Mouse (Mus musculus): Measurements from ENCODE around the gene Gm10073.
"Not testable (repeated sequence)": the region's sequence is repeated elsewhere in the genome, so short reads cannot be mapped to it uniquely, and the experiment has no call there.

Gene Gm10073

GRCm38 (mm10) chr8:106599265-106599979 lies 26.2 kb upstream of the Gm10073 start:
- no peak for DNase-seq (ENCODE audit: low read depth, low spot score)

- DNase-seq (ENCODE audit: low read depth, low spot score): no peak
These were observed 23.8 kb upstream of the Gm10073 start for GRCm38 (mm10) chr8:106597067-106597466.

GRCm38 (mm10) chr8:106595623-106596022 lies 22.4 kb upstream of the Gm10073 start:
- not testable (repeated sequence) for DNase-seq (ENCODE audit: low read depth, low spot score)

GRCm38 (mm10) chr8:106592458-106592857 lies 19.2 kb upstream of the Gm10073 start:
- DNase-seq (ENCODE audit: low read depth, low spot score): no peak

GRCm38 (mm10) chr8:106588443-106589431 lies 15.5 kb upstream of the Gm10073 start:
- no peak for DNase-seq (ENCODE audit: low read depth, low spot score)

GRCm38 (mm10) chr8:106586896-106587295 lies 13.6 kb upstream of the Gm10073 start:
- no peak for DNase-seq (ENCODE audit: low read depth, low spot score)

- no peak for DNase-seq (ENCODE audit: low read depth, low spot score)
These were observed 12.4 kb upstream of the Gm10073 start for GRCm38 (mm10) chr8:106585671-106586037.

GRCm38 (mm10) chr8:106584942-106585670 lies 11.8 kb upstream of the Gm10073 start:
- DNase-seq (ENCODE audit: low read depth, low spot score): no peak

GRCm38 (mm10) chr8:106581344-106582088 lies 8.3 kb upstream of the Gm10073 start:
- no peak for DNase-seq (ENCODE audit: low read depth, low spot score)

GRCm38 (mm10) chr8:106579510-106579909 lies 6.2 kb upstream of the Gm10073 start:
- no peak for DNase-seq (ENCODE audit: low read depth, low spot score)

- no peak for DNase-seq (ENCODE audit: low read depth, low spot score)
These were observed 3.7 kb upstream of the Gm10073 start for GRCm38 (mm10) chr8:106576849-106577555.

- no peak for DNase-seq (ENCODE audit: low read depth, low spot score)
These were observed 1.0 kb upstream of the Gm10073 start for GRCm38 (mm10) chr8:106574283-106574682.

GRCm38 (mm10) chr8:106572175-106572574 lies 1.1 kb downstream of the Gm10073 start:
- DNase-seq (ENCODE audit: low read depth, low spot score): not testable (repeated sequence)

GRCm38 (mm10) chr8:106571551-106572172 lies 1.6 kb downstream of the Gm10073 start:
- no peak for DNase-seq (ENCODE audit: low read depth, low spot score)

- DNase-seq (ENCODE audit: low read depth, low spot score): no peak
These were observed 2.9 kb downstream of the Gm10073 start for GRCm38 (mm10) chr8:106570386-106570785.

- no peak for DNase-seq (ENCODE audit: low read depth, low spot score)
These were observed 4.3 kb downstream of the Gm10073 start for GRCm38 (mm10) chr8:106569006-106569405.

GRCm38 (mm10) chr8:106563691-106564182 lies 9.5 kb downstream of the Gm10073 start:
- peak; percentile 31 for DNase-seq (ENCODE audit: low read depth, low spot score)

- DNase-seq (ENCODE audit: low read depth, low spot score): peak; percentile 83
These were observed 12.0 kb downstream of the Gm10073 start for GRCm38 (mm10) chr8:106561097-106561865.

GRCm38 (mm10) chr8:106559844-106560243 lies 13.4 kb downstream of the Gm10073 start:
- no peak for DNase-seq (ENCODE audit: low read depth, low spot score)

Measured in CD4-positive helper T cell, adult 2 months (primary cell).